Mouse (Mus musculus): ENCODE measurements around the gene Shisa6. TPM values are rescaled to one million over a fixed set of nuclear protein-coding genes. Genes with fewer than 3 reads are reported as not detected.
A peak's percentile ranks its signal among the peaks of the same experiment; 100 is the strongest.

Shisa6 gene
- polyA plus RNA-seq, 1 experiment, result not detected

DNA sequence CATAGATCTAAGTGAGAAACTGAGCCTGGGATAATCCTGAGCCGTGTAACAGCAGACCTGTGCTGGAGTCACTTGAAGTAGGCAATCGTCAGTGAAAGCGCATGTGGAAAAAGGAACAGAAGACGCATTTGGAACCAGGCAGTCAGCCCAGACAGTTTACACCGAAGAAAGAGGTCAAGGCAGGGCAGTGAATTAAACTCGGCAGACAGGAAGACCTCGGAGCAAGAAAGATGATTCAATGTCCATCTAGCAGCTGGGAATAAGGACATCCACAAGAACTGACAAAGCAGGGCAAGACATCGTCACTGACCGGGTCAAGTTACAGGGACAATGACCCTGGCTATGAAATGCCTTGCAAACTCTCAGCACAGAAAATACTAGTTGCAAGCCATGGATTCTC, 10.1 kb upstream of the Shisa6 start:
- 77% methylated on average over 9 of the region's 9 CpGs for WGBS
- Histone ChIP-seq H3K36me3 (ENCODE audit: control insufficient read depth, insufficient read depth, low read length) (no peaks in the 10 kb centered on the region), H3K4me3 (ENCODE audit: low read depth, low read length) (no peak overlapping the region), H3K27me3 (ENCODE audit: control insufficient read depth, insufficient read depth, low read length) (no peaks in the 10 kb centered on the region), H3K27ac (ENCODE audit: insufficient read depth, low read depth, low read length) (no peak overlapping the region), H3K4me1 (ENCODE audit: control insufficient read depth, insufficient read depth, insufficient read length, low read length) (no peaks in the 10 kb centered on the region)
- TF ChIP-seq POLR2A (IDR thresholded peaks at IDR 0.05; ENCODE audit: low read depth, low read length) (no peak), CTCF (IDR thresholded peaks at IDR 0.05; ENCODE audit: extremely low read depth, insufficient read length, insufficient replicate concordance, low read depth, low read length) (no peak)

DNA sequence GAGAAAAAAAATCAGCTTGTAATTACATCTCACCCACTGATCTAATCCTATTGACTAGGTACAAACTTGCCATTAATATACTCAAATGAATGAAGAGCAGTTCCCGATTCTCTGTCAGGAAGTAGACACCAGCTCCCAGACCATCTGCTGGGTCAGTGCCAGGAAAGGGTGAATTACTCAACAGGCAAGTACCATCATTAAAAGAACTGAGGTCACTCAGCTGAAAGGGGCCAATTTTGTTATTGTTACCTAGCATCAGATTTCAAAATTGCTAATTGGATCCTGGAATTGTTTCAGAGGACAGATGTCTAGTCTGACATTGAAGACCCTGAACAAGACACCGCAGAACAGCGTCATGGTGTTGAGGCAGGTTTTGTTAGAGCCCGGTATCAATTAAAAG, 9.4 kb upstream of the Shisa6 start:
- TF ChIP-seq CTCF (IDR thresholded peaks at IDR 0.05; ENCODE audit: extremely low read depth, insufficient read length, insufficient replicate concordance, low read depth, low read length) (no peak), POLR2A (IDR thresholded peaks at IDR 0.05; ENCODE audit: low read depth, low read length) (no peak)
- WGBS, result 89% methylated on average over 4 of the region's 4 CpGs
- no peaks in the 10 kb centered on the region for H3K36me3 ChIP-seq (ENCODE audit: control insufficient read depth, insufficient read depth, low read length)
- no peak overlapping the region for H3K27ac ChIP-seq (ENCODE audit: insufficient read depth, low read depth, low read length)
- H3K4me3 ChIP-seq (ENCODE audit: low read depth, low read length), result no peak overlapping the region
- H3K4me1 ChIP-seq (ENCODE audit: control insufficient read depth, insufficient read depth, insufficient read length, low read length), result no peaks in the 10 kb centered on the region
- no peaks in the 10 kb centered on the region for H3K27me3 ChIP-seq (ENCODE audit: control insufficient read depth, insufficient read depth, low read length)

- Histone ChIP-seq H3K27ac (ENCODE audit: insufficient read depth, low read depth, low read length) (no peak overlapping the region), H3K4me3 (ENCODE audit: low read depth, low read length) (no peak overlapping the region), H3K27me3 (ENCODE audit: control insufficient read depth, insufficient read depth, low read length) (no peaks in the 10 kb centered on the region), H3K36me3 (ENCODE audit: control insufficient read depth, insufficient read depth, low read length) (no peaks in the 10 kb centered on the region), H3K4me1 (ENCODE audit: control insufficient read depth, insufficient read depth, insufficient read length, low read length) (no peaks in the 10 kb centered on the region)
- WGBS, result 76% methylated on average over 4 of the region's 4 CpGs
- TF ChIP-seq POLR2A (IDR thresholded peaks at IDR 0.05; ENCODE audit: low read depth, low read length) (no peak), CTCF (IDR thresholded peaks at IDR 0.05; ENCODE audit: extremely low read depth, insufficient read length, insufficient replicate concordance, low read depth, low read length) (no peak)
Measured at GRCm38 (mm10) chr11:66534291-66534690, 8.5 kb upstream of the Shisa6 start.

- 0 out of 2 replicates have a peak, but pooled peaks cover 2% of the 10 kb centered on the region for H3K4me1 ChIP-seq (ENCODE audit: control insufficient read depth, insufficient read depth, insufficient read length, low read length)
- H3K4me3 ChIP-seq (ENCODE audit: low read depth, low read length), result no peak overlapping the region
- H3K27me3 ChIP-seq (ENCODE audit: control insufficient read depth, insufficient read depth, low read length), result peaks cover 26% of the 10 kb centered on the region
- H3K27ac ChIP-seq (ENCODE audit: insufficient read depth, low read depth, low read length), result no peak overlapping the region
- no peaks in the 10 kb centered on the region for H3K36me3 ChIP-seq (ENCODE audit: control insufficient read depth, insufficient read depth, low read length)
- TF ChIP-seq CTCF (IDR thresholded peaks at IDR 0.05; ENCODE audit: extremely low read depth, insufficient read length, insufficient replicate concordance, low read depth, low read length) (no peak), POLR2A (IDR thresholded peaks at IDR 0.05; ENCODE audit: low read depth, low read length) (no peak)
Measured at GRCm38 (mm10) chr11:66528146-66528545, 2.4 kb upstream of the Shisa6 start.

DNA sequence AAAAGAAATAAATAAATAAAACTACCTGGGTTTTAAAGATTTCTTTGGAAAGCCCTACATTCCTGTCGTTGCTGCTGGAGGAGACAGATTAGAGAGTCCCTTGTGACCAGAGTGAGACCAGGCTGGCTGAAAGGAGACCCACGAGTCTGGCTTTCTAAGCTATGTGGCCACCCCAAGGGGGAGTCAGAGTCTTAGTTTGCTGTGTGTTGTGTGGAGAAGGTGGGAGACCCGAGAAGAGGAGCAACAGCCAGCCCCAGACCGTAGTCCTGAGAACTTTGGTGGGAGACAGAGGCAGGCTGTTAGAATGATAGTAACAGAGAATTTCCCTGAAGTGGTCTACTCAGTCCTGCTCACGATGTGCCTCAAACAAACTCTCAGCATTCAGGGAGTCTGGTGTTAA, 1.6 kb upstream of the Shisa6 start:
- peaks cover 26% of the 10 kb centered on the region for H3K27me3 ChIP-seq (ENCODE audit: control insufficient read depth, insufficient read depth, low read length)
- 2% methylated on average over 5 of the region's 5 CpGs for WGBS
- TF ChIP-seq CTCF (IDR thresholded peaks at IDR 0.05; ENCODE audit: extremely low read depth, insufficient read length, insufficient replicate concordance, low read depth, low read length), result no peak
- no peak for TF ChIP-seq POLR2A (IDR thresholded peaks at IDR 0.05; ENCODE audit: low read depth, low read length)

GRCm38 (mm10) chr11:66526981-66527320, 1.2 kb upstream of the Shisa6 start:
- WGBS, result 5% methylated on average over 5 of the region's 5 CpGs
- H3K4me1 ChIP-seq (ENCODE audit: control insufficient read depth, insufficient read depth, insufficient read length, low read length), result 0 out of 2 replicates have a peak, but pooled peaks cover 2% of the 10 kb centered on the region
- no peaks in the 10 kb centered on the region for H3K36me3 ChIP-seq (ENCODE audit: control insufficient read depth, insufficient read depth, low read length)
- no peak overlapping the region for H3K27ac ChIP-seq (ENCODE audit: insufficient read depth, low read depth, low read length)
- H3K27me3 ChIP-seq (ENCODE audit: control insufficient read depth, insufficient read depth, low read length), result peaks cover 26% of the 10 kb centered on the region
- TF ChIP-seq CTCF (IDR thresholded peaks at IDR 0.05; ENCODE audit: extremely low read depth, insufficient read length, insufficient replicate concordance, low read depth, low read length), result no peak
- TF ChIP-seq POLR2A (IDR thresholded peaks at IDR 0.05; ENCODE audit: low read depth, low read length), result no peak
- H3K4me3 ChIP-seq (ENCODE audit: low read depth, low read length), result no peak overlapping the region

More for the DNA sequence above, 1.6 kb upstream of the Shisa6 start:
- H3K36me3 ChIP-seq (ENCODE audit: control insufficient read depth, insufficient read depth, low read length), result no peaks in the 10 kb centered on the region
- no peak overlapping the region for H3K27ac ChIP-seq (ENCODE audit: insufficient read depth, low read depth, low read length)
- no peak overlapping the region for H3K4me3 ChIP-seq (ENCODE audit: low read depth, low read length)
- 0 out of 2 replicates have a peak, but pooled peaks cover 2% of the 10 kb centered on the region for H3K4me1 ChIP-seq (ENCODE audit: control insufficient read depth, insufficient read depth, insufficient read length, low read length)

GRCm38 (mm10) chr11:66526046-66526980, 549 bp upstream of the Shisa6 start:
- H3K36me3 ChIP-seq (ENCODE audit: control insufficient read depth, insufficient read depth, low read length), result no peaks in the 10 kb centered on the region
- 2% methylated on average over 122 of the region's 126 CpGs for WGBS

More at GRCm38 (mm10) chr11:66526046-66526980, 549 bp upstream of the Shisa6 start:
- peaks cover 26% of the 10 kb centered on the region for H3K27me3 ChIP-seq (ENCODE audit: control insufficient read depth, insufficient read depth, low read length)
- peak overlapping the region; percentile 9 for H3K4me3 ChIP-seq (ENCODE audit: low read depth, low read length)
- TF ChIP-seq CTCF (IDR thresholded peaks at IDR 0.05; ENCODE audit: extremely low read depth, insufficient read length, insufficient replicate concordance, low read depth, low read length) (no peak), POLR2A (IDR thresholded peaks at IDR 0.05; ENCODE audit: low read depth, low read length) (no peak)
- H3K4me1 ChIP-seq (ENCODE audit: control insufficient read depth, insufficient read depth, insufficient read length, low read length), result 0 out of 2 replicates have a peak, but pooled peaks cover 2% of the 10 kb centered on the region
- H3K27ac ChIP-seq (ENCODE audit: insufficient read depth, low read depth, low read length), result no peak overlapping the region

All from small intestine, adult 2 months (tissue).